Mouse (Mus musculus): ENCODE data around the gene Phb2.

DNA sequence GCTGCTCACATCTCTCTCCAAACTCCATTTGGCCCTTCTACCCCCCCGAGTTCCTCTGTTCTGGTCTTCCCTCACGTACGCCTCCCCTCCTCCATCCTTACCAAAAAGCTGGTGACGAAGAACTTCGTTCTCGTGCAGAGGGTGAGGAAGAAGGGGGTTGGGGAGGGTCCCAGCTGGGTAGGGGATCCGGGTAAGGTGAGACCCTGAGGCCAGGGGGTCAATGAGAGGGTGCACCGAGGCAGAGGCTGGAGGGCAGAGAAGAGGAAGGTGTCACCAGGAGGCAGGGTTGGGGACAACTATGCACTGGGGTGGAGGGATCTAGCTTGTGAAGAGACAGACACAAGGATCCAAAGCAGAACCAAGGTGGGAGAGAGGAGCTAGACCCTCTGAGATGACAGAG, 31.5 kb downstream of the Phb2 start:
- no peak for TF ChIP-seq POLR2A (IDR thresholded peaks at IDR 0.05; ENCODE audit: low read depth, low read length)
- TF ChIP-seq CTCF (conservative IDR thresholded peaks at IDR 0.05; ENCODE audit: insufficient read depth, insufficient read length, low read depth, low read length) = no peak

All from kidney, adult 2 months (tissue).